Mouse (Mus musculus) cerebellum, adult 9-11 months (tissue): ENCODE data around the gene Gmpr.
A peak's percentile ranks its signal among the peaks of the same experiment; 100 is the strongest.
"Not testable (repeated sequence)": the region's sequence is repeated elsewhere in the genome, so short reads cannot be mapped to it uniquely, and the experiment has no call there.

ENCODE experiments used
- DNase-seq: peaks from one replicate; pipeline ENCODE4 v3.0.0; 2022

Gmpr gene

GRCm38 (mm10) chr13:45507274-45508229 lies at the start of gene Gmpr:
Gene Gmpr (plus strand): TSS chr13:45507444.
- peak; percentile 85 for DNase-seq

GRCm38 (mm10) chr13:45457459-45457858 lies 49.8 kb upstream of the Gmpr start:
- peak; percentile 48 for DNase-seq

- DNase-seq, result no peak
These were observed 47.1 kb upstream of the Gmpr start for GRCm38 (mm10) chr13:45460177-45460576.

DNA sequence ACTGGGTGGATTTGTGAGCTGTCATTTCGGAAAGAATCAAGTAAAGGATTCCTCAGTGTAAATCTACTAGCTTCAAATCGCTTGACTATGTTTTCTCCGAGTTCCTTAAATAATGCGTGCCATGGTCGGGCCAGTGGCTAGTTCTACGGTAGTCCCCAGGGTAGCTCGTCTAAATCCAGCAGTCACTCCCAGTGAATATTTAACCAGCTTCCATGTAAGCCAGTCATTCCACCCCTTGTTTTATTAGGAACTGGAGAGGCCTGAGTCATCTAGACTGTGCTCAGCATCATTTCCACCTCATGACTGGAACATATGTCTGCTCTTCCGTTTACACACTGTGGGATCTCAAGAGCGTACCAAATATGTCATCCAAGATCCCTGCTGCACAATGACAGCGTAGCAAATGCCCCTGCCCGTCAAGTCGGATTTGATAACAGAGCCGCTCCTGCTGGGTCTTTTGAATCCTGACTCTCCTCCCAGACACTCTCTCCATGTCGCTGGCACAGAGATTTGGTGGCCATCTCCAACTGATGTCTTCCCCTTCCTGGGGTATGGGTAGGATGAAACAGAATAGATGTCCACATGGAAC lies 45.8 kb upstream of the Gmpr start:
- DNase-seq, result peak; percentile 92

GRCm38 (mm10) chr13:45465616-45466015 lies 41.6 kb upstream of the Gmpr start:
- no peak for DNase-seq

- no peak for DNase-seq
These were observed 41.2 kb upstream of the Gmpr start for GRCm38 (mm10) chr13:45466031-45466519.

GRCm38 (mm10) chr13:45468751-45469150 lies 38.5 kb upstream of the Gmpr start:
- no peak for DNase-seq

- DNase-seq, result no peak
These were observed 37.6 kb upstream of the Gmpr start for GRCm38 (mm10) chr13:45469481-45470301.

GRCm38 (mm10) chr13:45473311-45473710 lies 33.9 kb upstream of the Gmpr start:
- no peak for DNase-seq

GRCm38 (mm10) chr13:45475297-45475696 lies 31.9 kb upstream of the Gmpr start:
- no peak for DNase-seq

GRCm38 (mm10) chr13:45477183-45477582 lies 30.1 kb upstream of the Gmpr start:
- peak; percentile 67 for DNase-seq

DNA sequence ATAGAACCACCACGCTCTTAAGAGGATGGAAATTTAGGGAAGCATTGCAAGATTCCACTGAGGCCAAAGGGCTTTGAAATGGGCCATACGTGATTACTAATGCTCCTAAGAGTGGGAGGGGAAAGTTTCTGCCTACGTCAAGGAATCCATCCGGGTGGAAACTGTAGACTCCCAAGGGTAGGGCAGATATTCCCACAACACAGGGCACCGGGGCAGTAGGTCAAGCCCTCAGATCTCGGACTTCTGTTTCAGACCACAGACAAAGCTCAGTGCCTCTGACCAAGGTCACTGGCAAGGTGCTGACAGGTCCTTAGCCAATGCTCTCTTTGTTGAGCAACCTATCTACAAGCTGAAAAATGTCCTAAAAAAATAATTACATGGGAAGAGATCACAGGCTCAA lies 27.3 kb upstream of the Gmpr start:
- no peak for DNase-seq

DNA sequence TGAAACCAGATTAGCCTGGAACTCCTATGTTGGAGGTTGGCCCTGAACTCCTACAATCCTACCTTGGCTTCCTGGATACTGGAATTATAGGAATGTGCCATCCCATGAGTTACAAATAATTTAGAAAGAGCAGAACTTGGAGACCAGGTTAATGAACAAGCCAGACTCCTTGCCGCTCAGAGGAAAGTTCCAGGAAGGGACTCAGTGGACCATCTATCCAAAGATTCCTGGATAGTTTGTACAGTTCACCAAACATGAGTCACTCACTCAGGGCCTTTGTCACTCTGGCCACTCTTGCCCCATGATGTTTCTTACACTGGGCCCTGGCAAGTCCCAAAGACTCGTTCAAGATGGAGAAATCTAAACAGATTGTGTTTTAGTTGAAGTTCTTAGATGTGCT lies 24.0 kb upstream of the Gmpr start:
- DNase-seq, result no peak

- not testable (repeated sequence) for DNase-seq
These were observed 23.3 kb upstream of the Gmpr start for GRCm38 (mm10) chr13:45483949-45484348.

- no peak for DNase-seq
These were observed 21.6 kb upstream of the Gmpr start for GRCm38 (mm10) chr13:45485602-45486001.

GRCm38 (mm10) chr13:45486598-45486997 lies 20.6 kb upstream of the Gmpr start:
- DNase-seq, result no peak

DNA sequence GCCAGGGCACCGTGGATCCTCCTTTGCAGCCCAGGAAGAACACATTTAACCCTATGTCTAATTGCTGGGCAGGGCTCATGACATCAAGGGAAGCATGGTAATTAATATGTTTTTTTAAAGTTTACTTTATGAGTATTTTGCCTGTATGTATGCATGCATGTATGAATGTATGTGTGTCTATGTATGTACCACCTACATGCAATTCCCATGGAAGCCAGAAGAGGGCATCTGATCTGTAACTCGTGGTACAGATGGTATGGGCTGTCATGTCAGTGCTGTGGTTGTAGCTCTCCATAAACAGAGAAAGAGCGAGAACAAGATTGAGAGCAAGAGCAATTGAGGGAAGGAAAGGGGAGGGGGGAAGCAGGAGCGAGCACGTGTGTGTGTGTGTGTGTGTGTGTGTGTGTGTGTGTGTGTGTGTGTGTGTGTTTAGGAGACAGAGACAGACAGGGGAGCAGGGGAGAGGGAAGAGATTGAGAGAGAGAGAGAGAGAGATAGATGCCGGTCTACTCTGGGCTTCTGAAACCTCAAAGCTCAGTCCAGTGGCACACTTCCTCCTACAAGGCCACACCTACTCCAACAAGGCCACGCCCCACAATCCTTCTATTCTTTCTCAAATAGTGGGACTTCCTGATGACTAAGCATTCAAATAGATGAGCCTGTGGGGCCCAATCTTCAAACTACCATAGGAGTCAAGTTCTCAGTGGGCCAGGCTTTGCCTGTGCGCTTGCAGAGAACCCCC lies 15.1 kb upstream of the Gmpr start:
- no peak for DNase-seq

GRCm38 (mm10) chr13:45493846-45494245 lies 13.4 kb upstream of the Gmpr start:
- peak; percentile 54 for DNase-seq

DNA sequence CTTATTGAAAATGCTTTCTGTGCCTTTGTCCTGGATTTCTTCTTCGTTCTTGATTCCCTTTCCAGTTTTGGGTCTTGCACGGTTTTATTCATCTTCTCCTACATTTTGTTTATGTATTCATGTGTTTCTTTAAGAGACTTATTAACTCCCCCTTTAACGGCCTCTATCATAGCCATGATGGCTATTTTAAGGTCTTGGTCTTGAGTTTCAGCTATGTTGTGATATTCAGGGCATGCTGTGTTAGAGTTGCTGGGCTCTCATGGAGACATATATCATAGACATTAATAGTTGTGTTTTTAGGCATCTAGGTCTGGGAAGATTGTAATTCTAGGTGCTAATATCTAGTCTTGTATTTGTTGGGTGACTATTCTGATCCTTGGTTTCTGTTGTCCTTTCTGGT lies 8.6 kb upstream of the Gmpr start:
- no peak for DNase-seq

- DNase-seq, result no peak
These were observed 7.9 kb upstream of the Gmpr start for GRCm38 (mm10) chr13:45499391-45499790.

DNA sequence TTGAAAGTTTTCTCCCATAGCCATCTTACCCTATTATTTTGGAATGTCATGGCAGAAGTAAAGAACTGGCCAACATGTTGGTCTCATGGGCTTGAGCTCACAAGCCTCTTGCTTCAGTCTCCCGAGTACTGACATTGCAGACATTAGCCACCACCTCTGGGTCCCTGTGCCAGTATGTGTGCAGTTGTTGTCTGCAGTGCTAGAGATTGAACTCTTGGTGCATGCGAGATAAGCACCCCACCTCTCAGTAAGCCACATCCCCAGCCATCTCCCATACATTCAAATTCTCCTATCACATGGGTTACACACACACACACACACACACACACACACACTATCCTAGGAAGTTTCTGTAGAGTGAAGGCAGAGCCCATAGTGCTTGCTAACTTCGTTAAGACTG lies 7.3 kb upstream of the Gmpr start:
- no peak for DNase-seq

GRCm38 (mm10) chr13:45502791-45503190 lies 4.5 kb upstream of the Gmpr start:
- DNase-seq, result no peak
